Mouse (Mus musculus) telencephalon, adult 2 months (tissue): Measurements from ENCODE around the gene Usf1.

Source experiments
- DNase-seq: peaks from one replicate; pipeline ENCODE4 v3.0.0-alpha.2; 2011; ENCODE audit warnings: low read depth, low spot score

Gene Usf1

GRCm38 (mm10) chr1:171418660-171419059, 7.5 kb downstream of the Usf1 start, which contains the start of gene Tstd1:
Tstd1 (plus strand) TSS chr1:171418872.
- DNase-seq = no peak

GRCm38 (mm10) chr1:171419291-171419882, 8.3 kb downstream of the Usf1 start:
- no peak for DNase-seq

- DNase-seq = no peak
Observed at GRCm38 (mm10) chr1:171419905-171420304, 8.8 kb downstream of the Usf1 start.

GRCm38 (mm10) chr1:171422504-171423095, 11.5 kb downstream of the Usf1 start:
- DNase-seq = no peak

GRCm38 (mm10) chr1:171424638-171425037, 13.5 kb downstream of the Usf1 start:
- no peak for DNase-seq

- DNase-seq = no peak
Observed at GRCm38 (mm10) chr1:171425126-171425525, 14.0 kb downstream of the Usf1 start.

GRCm38 (mm10) chr1:171432158-171432557, 21.0 kb downstream of the Usf1 start:
- no peak for DNase-seq

GRCm38 (mm10) chr1:171435288-171435814, 24.2 kb downstream of the Usf1 start:
- DNase-seq = no peak

GRCm38 (mm10) chr1:171435974-171436373, 24.9 kb downstream of the Usf1 start:
- DNase-seq = no peak

- peak; percentile 16 for DNase-seq
Observed at GRCm38 (mm10) chr1:171437264-171438013, 26.3 kb downstream of the Usf1 start, which contains the start of gene F11r. F11r (plus strand) TSS chr1:171437535.

GRCm38 (mm10) chr1:171438014-171438670, 27.0 kb downstream of the Usf1 start:
- DNase-seq = no peak

GRCm38 (mm10) chr1:171439072-171439471, 28.0 kb downstream of the Usf1 start:
- DNase-seq = no peak

- DNase-seq = peak; percentile 16
Observed at GRCm38 (mm10) chr1:171440025-171440725, 29.1 kb downstream of the Usf1 start.

GRCm38 (mm10) chr1:171441466-171442412, 30.6 kb downstream of the Usf1 start:
- no peak for DNase-seq

GRCm38 (mm10) chr1:171442413-171442760, 31.3 kb downstream of the Usf1 start:
- DNase-seq = no peak

GRCm38 (mm10) chr1:171445050-171445449, 33.9 kb downstream of the Usf1 start:
- no peak for DNase-seq

GRCm38 (mm10) chr1:171446854-171447253, 35.7 kb downstream of the Usf1 start:
- no peak for DNase-seq

- DNase-seq = no peak
Observed at GRCm38 (mm10) chr1:171447692-171448091, 36.6 kb downstream of the Usf1 start.

GRCm38 (mm10) chr1:171450062-171450461, 38.9 kb downstream of the Usf1 start:
- no peak for DNase-seq

- peak; percentile 33 for DNase-seq
Observed at GRCm38 (mm10) chr1:171451001-171451400, 39.9 kb downstream of the Usf1 start.
